Mouse (Mus musculus): ENCODE measurements around the gene Gje1. TPM values are rescaled to one million over a fixed set of nuclear protein-coding genes. Genes with fewer than 3 reads are reported as not detected.

Gene Gje1
- polyA plus RNA-seq (2012; ENCODE audit: low replicate concordance) = not detected in 2 replicates

DNA sequence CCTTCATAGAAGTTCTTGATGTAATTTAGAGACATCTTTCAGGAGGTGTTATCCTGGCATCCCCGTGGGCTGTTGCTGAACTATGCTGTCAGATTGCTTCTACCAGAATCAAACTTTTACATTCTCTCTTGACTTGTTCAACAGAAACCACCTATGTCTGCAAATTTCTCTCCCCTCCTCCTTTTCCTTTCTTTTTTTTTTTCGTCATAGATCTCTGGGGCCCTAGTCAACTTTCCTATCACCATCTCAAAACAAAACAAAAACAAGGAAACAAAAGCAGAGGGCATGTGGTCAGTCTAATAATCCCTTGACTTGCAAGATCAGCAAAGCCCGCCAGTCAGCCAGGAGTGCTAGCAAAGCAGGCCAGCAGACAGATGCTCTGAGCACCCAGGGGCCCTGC lies at the start of gene Gje1:
Gene Gje1 (minus strand): TSS at position 101 of the 400 bp plus-strand sequence.

DNA sequence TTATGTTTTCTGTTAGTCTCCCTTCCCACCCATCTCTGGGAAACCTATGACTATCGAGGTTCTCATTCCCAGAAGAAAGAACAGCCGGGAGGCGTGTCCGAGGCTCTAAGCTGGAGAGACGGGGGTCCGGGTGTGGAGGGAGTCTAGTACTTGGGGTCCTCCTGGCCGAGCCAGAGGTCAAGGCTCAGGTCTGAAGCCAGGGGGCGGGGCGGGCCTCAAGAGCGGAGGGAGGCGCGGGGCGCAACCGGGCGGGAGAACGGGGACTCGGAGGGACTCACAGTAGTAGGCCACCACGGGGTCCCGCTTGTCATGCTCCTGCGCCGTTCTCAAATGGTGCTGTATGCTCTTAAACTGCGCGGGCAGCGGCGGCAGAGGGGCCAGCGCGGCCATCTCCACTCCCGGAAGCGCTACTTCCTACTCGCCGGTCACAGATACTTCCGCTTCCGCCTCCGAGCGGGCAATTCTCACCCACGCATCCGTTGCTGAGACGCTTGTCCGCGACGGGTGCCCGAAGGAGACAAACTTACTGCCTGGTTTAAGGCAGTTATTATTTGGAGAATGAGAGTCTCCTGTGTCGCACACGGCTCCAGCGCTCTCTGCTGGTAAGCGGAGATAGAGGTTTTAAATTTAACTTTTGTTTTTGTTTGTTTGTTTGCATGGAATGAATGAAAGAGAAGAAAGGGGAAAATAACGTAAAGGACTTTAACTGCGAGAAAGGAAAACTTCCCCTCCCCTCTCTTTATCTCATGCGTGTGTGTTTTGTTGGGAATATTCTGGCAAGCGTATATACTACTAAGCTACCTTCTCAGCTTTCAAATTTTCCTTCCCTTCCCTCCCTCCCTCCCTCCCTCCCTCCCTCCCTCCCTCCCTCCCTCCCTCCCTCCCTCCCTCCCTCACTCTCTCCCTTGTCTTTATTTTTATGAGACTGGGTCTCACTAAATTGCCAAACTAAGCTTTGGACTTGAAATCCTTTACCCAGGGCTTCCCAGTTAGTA lies 12.6 kb downstream of the Gje1 start, which contains the start of the genes Vta1 and Nmbr:
Gene Vta1 (minus strand): TSS at position 489 of the 995 bp plus-strand sequence.
Gene Nmbr (plus strand): TSS at position 520 of the 995 bp plus-strand sequence.

Other genes starting within 250 kb of the Gje1 start
- gene Adgrg6, start 172.6 kb downstream of the Gje1 start, polyA plus RNA-seq (2012; ENCODE audit: low replicate concordance) = 0.18 and 0.34 TPM in 2 replicates
- gene Vta1, start 12.7 kb downstream of the Gje1 start, polyA plus RNA-seq (2012; ENCODE audit: low replicate concordance) = 3.3 and 8.2 TPM in 2 replicates
- gene Nmbr, start 12.6 kb downstream of the Gje1 start, polyA plus RNA-seq (2012; ENCODE audit: low replicate concordance) = not detected in 2 replicates

Data from leukemia stem cell, adult 10-12 weeks (primary cell).